17 mouse cellular contexts compared by ENCODE assay signal in genomic region chr12:7297026-7297425, GRCm38 (mm10).
DNase-seq lines count a peak whose midpoint lies in the region; ATAC-seq and TF ChIP-seq lines count a peak whose summit lies in the region.
"Had no signal": no experiment of that assay in that cellular context is flagged by ENCODE, and none has a peak within 500 bp of the region (broad histone marks: within the 10 kb centered on the region; RNA-seq: fewer than 3 reads in every experiment).

No protein-coding gene starts in this region.

- no peak overlapping the region for H3K27ac ChIP-seq in lung, embryonic 14.5 days (ENCODE audit: low read depth)
- H3K27ac ChIP-seq in neural tube, embryonic 15.5 days (replicated peaks): no peak overlapping the region
- H3K27ac ChIP-seq: embryonic facial prominence, embryonic 10.5 days; embryonic facial prominence, embryonic 12.5 days; forebrain, embryonic 13.5 days had no signal

- no peak for ATAC-seq in lung, embryonic 14.5 days (ENCODE audit: insufficient read depth)
- no peak for ATAC-seq in neural tube, embryonic 15.5 days (ENCODE audit: low FRiP score)
- ATAC-seq: forebrain, embryonic 13.5 days; forebrain, embryonic 16.5 days had no signal

- no peak for TF ChIP-seq POLR2A in brain, embryonic 14.5 days (IDR thresholded peaks at IDR 0.05; ENCODE audit: borderline replicate concordance, extremely low read depth, insufficient read depth, insufficient read length, poor library complexity, severe bottlenecking)

- H3K4me1 ChIP-seq in lung, embryonic 14.5 days (ENCODE audit: insufficient read depth): no peaks in the 10 kb centered on the region
- no peaks in the 10 kb centered on the region for H3K4me1 ChIP-seq in neural tube, embryonic 15.5 days
- H3K4me1 ChIP-seq: embryonic facial prominence, embryonic 10.5 days; embryonic facial prominence, embryonic 12.5 days; forebrain, embryonic 13.5 days had no signal

- DNase-seq in cerebellum, postnatal 14 days: peak; percentile 8 to 10
- no peak for DNase-seq in cerebellum, postnatal 4 days (ENCODE audit: low spot score in 2 of 2)
- DNase-seq in lung, embryonic 14.5 days: peak; percentile 24
- no peak for DNase-seq in lung, postnatal 36 days
- DNase-seq in brain, embryonic 14.5 days (ENCODE audit: low read depth): peak; percentile 58
- DNase-seq: adrenal gland, adult 2 months; adrenal gland, postnatal 10 days; adrenal gland, postnatal 25 days; cerebellum, adult 11-12 months; cerebellum, adult 2 months; cerebellum, adult 9-10 months; cerebellum, postnatal 36 days had no signal

- no peak for TF ChIP-seq CTCF in lung, embryonic 14.5 days (IDR thresholded peaks at IDR 0.05; ENCODE audit: low read depth)
- no peak for TF ChIP-seq CTCF in brain, embryonic 14.5 days (IDR thresholded peaks at IDR 0.05; ENCODE audit: borderline replicate concordance, extremely low read depth, insufficient read depth, insufficient read length)

- WGBS in lung, embryonic 14.5 days: 42% methylated on average over 2 of the region's 2 CpGs
- WGBS in neural tube, embryonic 15.5 days: 70% methylated on average over 2 of the region's 2 CpGs

- H3K36me3 ChIP-seq in lung, embryonic 14.5 days (ENCODE audit: insufficient read depth): no peaks in the 10 kb centered on the region
- H3K36me3 ChIP-seq in neural tube, embryonic 15.5 days: no peaks in the 10 kb centered on the region
- H3K36me3 ChIP-seq: embryonic facial prominence, embryonic 10.5 days; embryonic facial prominence, embryonic 12.5 days had no signal

- H3K4me3 ChIP-seq in lung, embryonic 14.5 days (ENCODE audit: low read depth, low read length): no peak overlapping the region
- no peak overlapping the region for H3K4me3 ChIP-seq in neural tube, embryonic 15.5 days (replicated peaks)
- H3K4me3 ChIP-seq: embryonic facial prominence, embryonic 10.5 days; embryonic facial prominence, embryonic 12.5 days; forebrain, embryonic 13.5 days had no signal

- no peaks in the 10 kb centered on the region for H3K9me3 ChIP-seq in lung, embryonic 14.5 days (ENCODE audit: low read depth, low read length)
- no peaks in the 10 kb centered on the region for H3K9me3 ChIP-seq in neural tube, embryonic 15.5 days (replicated peaks)
- H3K9me3 ChIP-seq: embryonic facial prominence, embryonic 10.5 days; embryonic facial prominence, embryonic 12.5 days; forebrain, embryonic 13.5 days had no signal

- H3K9ac ChIP-seq in lung, embryonic 14.5 days: no peak overlapping the region
- no peak overlapping the region for H3K9ac ChIP-seq in neural tube, embryonic 15.5 days (replicated peaks)
- H3K9ac ChIP-seq: embryonic facial prominence, embryonic 12.5 days; forebrain, embryonic 13.5 days had no signal

- no peak overlapping the region for H3K4me2 ChIP-seq in lung, embryonic 14.5 days
- H3K4me2 ChIP-seq in neural tube, embryonic 15.5 days: no peak overlapping the region
- H3K4me2 ChIP-seq: embryonic facial prominence, embryonic 12.5 days; forebrain, embryonic 13.5 days had no signal

- H3K27me3 ChIP-seq in lung, embryonic 14.5 days (ENCODE audit: insufficient read depth, low read length): no peaks in the 10 kb centered on the region
- no peaks in the 10 kb centered on the region for H3K27me3 ChIP-seq in neural tube, embryonic 15.5 days (replicated peaks)
- H3K27me3 ChIP-seq: embryonic facial prominence, embryonic 12.5 days; forebrain, embryonic 13.5 days had no signal

Comparison
In these comparisons a context has a peak if more than half of its experiments do, and no peak if none do; other contexts are left out.
1. DNase-seq: peak in cerebellum, postnatal 14 days (2 of 2), lung, embryonic 14.5 days (single experiment) and brain, embryonic 14.5 days (single experiment); none in cerebellum, postnatal 4 days (0 of 2) and lung, postnatal 36 days (single experiment).